Mouse (Mus musculus) spleen, adult 12 weeks (tissue): ENCODE measurements around the gene Kdm4d.
"Not testable (repeated sequence)": the region's sequence is repeated elsewhere in the genome, so short reads cannot be mapped to it uniquely, and the experiment has no call there.

Experiments
- DNase-seq: peaks from one replicate; pipeline ENCODE4 v3.0.0; 2022; ENCODE audit warnings: low spot score

Kdm4d gene

GRCm38 (mm10) chr9:14451120-14451519 is 49.2 kb downstream of the Kdm4d start:
- not testable (repeated sequence) for DNase-seq

GRCm38 (mm10) chr9:14447086-14447485 is 53.2 kb downstream of the Kdm4d start:
- not testable (repeated sequence) for DNase-seq

GRCm38 (mm10) chr9:14440347-14440746 is 59.9 kb downstream of the Kdm4d start:
- DNase-seq, result no peak

GRCm38 (mm10) chr9:14433252-14433939 is 66.9 kb downstream of the Kdm4d start:
- DNase-seq, result no peak
